Mouse (Mus musculus) intestine, embryonic 14.5 days (tissue): ENCODE results near the gene Snap29. TPM values are rescaled to one million over a fixed set of nuclear protein-coding genes. Genes with fewer than 3 reads are reported as not detected.

Experiments
- ATAC-seq: fragments of 200-750 bp; cut with Nextera tagmentation; replicated peaks from 2 replicates; pipeline ENCODE4 v1.8.0; 2017; ENCODE audit warnings: low read depth, moderate number of reproducible peaks, moderate TSS enrichment, moderate library complexity; ENCODE audit not compliant: low FRiP score, low TSS enrichment
- DNase-seq: peaks from one replicate; pipeline ENCODE4 v3.0.0-alpha.2; 2018; ENCODE audit warnings: low spot score
- H3K27ac ChIP-seq: fragments of 300-500 bp; sonication (generic); 2 replicates; pipeline ENCODE4 v1.5.1; 2014; ENCODE audit warnings: low read depth, mild to moderate bottlenecking, control low read depth
- H3K27me3 ChIP-seq: fragments of 300-500 bp; sonication (generic); replicated peaks from 2 replicates; pipeline ENCODE4 v1.6.1; 2014; ENCODE audit warnings: low read length, control low read depth; ENCODE audit not compliant: control insufficient read depth, insufficient read depth
- H3K36me3 ChIP-seq: fragments of 300-500 bp; sonication (generic); 2 replicates; pipeline ENCODE4 v1.6.1; 2014; ENCODE audit warnings: low read length, control low read depth; ENCODE audit not compliant: control insufficient read depth, insufficient read depth
- H3K4me1 ChIP-seq: fragments of 300-500 bp; sonication (generic); replicated peaks from 2 replicates; pipeline ENCODE4 v1.6.1; 2014; ENCODE audit warnings: low read length, control low read depth, mixed read lengths; ENCODE audit not compliant: control insufficient read depth, insufficient read depth
- H3K4me2 ChIP-seq: fragments of 300-500 bp; sonication (generic); 2 replicates; pipeline ENCODE4 v1.6.1; 2014; ENCODE audit warnings: low read length
- H3K4me3 ChIP-seq: fragments of 300-500 bp; sonication (generic); 2 replicates; pipeline ENCODE4 v1.5.1; 2014; ENCODE audit warnings: low read depth, low read length, control low read depth, mixed read lengths
- H3K9ac ChIP-seq: fragments of 300-500 bp; sonication (generic); 2 replicates; pipeline ENCODE4 v1.6.1; 2014; ENCODE audit warnings: mild to moderate bottlenecking, low read length
- H3K9me3 ChIP-seq: fragments of 300-500 bp; sonication (generic); 2 replicates; pipeline ENCODE4 v1.6.1; 2016; ENCODE audit warnings: low read length, control low read depth; ENCODE audit not compliant: control insufficient read depth
- WGBS: fragments of 180-500 bp; shearing (Covaris S2); extraction: QIAGEN DNeasy Blood & Tissue Kit; methylation state at CpG from one replicate; pipeline ENCODE4 v1.1.7; 2014; 5-methylcytosine and 5-hydroxymethylcytosine counted together
- polyA plus RNA-seq: library from polyadenylated mRNA; unstranded; fragments of >200 nt; fragmentation: Nextera tagmentation; extraction: Ambion mirVana; gene quantifications from 2 replicates; pipeline ENCODE4 v1.2.1, GENCODE M21; 2014

Gene Snap29
- polyA plus RNA-seq, 1 experiment from 2014 or later: 6.5 TPM

GRCm38 (mm10) chr16:17460254-17460653 lies 54.5 kb downstream of the Snap29 start:
- no peaks in the 10 kb centered on the region for H3K9me3 ChIP-seq
- peaks cover 33% of the 10 kb centered on the region for H3K36me3 ChIP-seq
- ATAC-seq (no peak), DNase-seq (no peak)
- no peak overlapping the region for H3K9ac ChIP-seq
- 0 out of 2 replicates have a peak, but pooled peaks cover 7% of the 10 kb centered on the region for H3K4me1 ChIP-seq
- no peak overlapping the region for H3K4me3 ChIP-seq
- H3K27ac ChIP-seq: no peak overlapping the region
- no peak overlapping the region for H3K4me2 ChIP-seq
- 90% methylated on average over 4 of the region's 4 CpGs for WGBS
- no peaks in the 10 kb centered on the region for H3K27me3 ChIP-seq

- no peak overlapping the region for H3K4me2 ChIP-seq
- peaks cover 24% of the 10 kb centered on the region for H3K36me3 ChIP-seq
- no peaks in the 10 kb centered on the region for H3K27me3 ChIP-seq
- H3K4me1 ChIP-seq: no peaks in the 10 kb centered on the region
- DNase-seq (no peak), ATAC-seq (no peak)
- H3K9ac ChIP-seq: no peak overlapping the region
- no peaks in the 10 kb centered on the region for H3K9me3 ChIP-seq
- no peak overlapping the region for H3K27ac ChIP-seq
- 87% methylated on average over 1 of the region's 1 CpGs for WGBS
- no peak overlapping the region for H3K4me3 ChIP-seq
These were observed 55.8 kb downstream of the Snap29 start for GRCm38 (mm10) chr16:17461596-17461995.

- Histone ChIP-seq H3K4me3 (no peak overlapping the region), H3K4me1 (no peaks in the 10 kb centered on the region), H3K9me3 (no peaks in the 10 kb centered on the region), H3K27me3 (no peaks in the 10 kb centered on the region), H3K27ac (no peak overlapping the region), H3K9ac (no peak overlapping the region), H3K36me3 (peaks cover 15% of the 10 kb centered on the region), H3K4me2 (no peak overlapping the region)
- DNase-seq (no peak), ATAC-seq (no peak)
- 69% methylated on average over 2 of the region's 2 CpGs for WGBS
These were observed 57.4 kb downstream of the Snap29 start for GRCm38 (mm10) chr16:17463184-17463583.

DNA sequence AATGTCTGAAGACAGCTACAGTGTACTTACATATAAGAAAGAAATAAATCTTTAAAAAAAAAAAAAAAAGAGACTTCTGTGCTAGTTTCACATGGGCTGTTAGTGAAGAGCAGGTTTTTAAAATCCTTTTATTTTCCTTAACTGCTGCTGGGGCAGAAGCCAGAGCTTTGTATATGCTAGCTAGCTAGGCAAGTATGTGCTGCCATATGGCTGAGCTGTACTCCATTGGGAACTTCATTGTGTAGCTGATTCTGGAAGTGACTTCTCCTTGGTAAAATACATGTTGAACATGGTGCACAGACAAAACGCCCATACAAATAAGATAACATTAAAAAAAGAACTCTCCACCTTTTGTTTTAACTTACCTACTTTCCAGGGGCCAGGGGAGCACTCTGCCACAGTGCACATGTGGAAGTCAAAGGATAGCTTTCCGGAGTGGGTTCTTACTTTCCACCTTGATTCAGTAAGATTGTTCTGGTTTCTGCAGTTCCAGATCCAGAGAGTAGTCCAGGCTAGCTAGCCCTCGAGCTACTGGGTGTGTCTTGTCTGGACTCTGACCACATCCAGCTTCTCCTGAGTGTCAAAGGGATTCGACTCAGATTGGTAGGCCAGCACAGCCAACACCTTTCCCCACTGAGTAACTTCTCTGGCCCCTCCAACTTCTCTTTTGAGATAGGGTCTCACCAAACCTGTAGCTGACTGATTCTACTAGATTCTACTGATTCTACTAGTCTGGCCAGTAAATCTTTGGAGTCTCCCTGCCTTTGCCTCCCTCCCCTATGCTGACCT lies 61.3 kb downstream of the Snap29 start:
- Histone ChIP-seq H3K4me3 (no peak overlapping the region), H3K4me1 (no peaks in the 10 kb centered on the region), H3K9ac (no peak overlapping the region), H3K27ac (no peak overlapping the region), H3K27me3 (no peaks in the 10 kb centered on the region), H3K4me2 (no peak overlapping the region), H3K36me3 (peaks cover 48% of the 10 kb centered on the region), H3K9me3 (no peaks in the 10 kb centered on the region)
- DNase-seq: no peak
- ATAC-seq: no peak
- WGBS: 79% methylated on average over 4 of the region's 4 CpGs

DNA sequence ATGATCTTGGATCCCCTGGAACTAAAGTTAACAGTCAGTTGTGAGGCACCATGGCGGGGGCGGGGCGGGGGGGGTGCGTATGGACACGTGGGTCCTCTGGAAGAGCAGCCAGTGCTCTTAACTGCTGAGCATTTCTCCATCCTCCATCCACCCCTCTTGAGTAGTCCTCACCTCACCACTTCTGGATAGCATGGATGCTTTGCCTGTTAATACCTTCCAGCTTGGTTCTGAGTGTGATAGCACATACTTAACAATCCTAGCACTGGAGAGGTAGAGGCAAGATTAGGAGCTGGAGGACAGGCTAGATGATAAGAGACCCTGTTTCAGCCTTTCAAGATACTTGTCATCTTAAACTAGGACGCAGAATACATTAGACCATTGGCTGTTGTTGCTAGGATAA lies 66.7 kb downstream of the Snap29 start:
- 83% methylated on average over 6 of the region's 6 CpGs for WGBS
- no peak for ATAC-seq
- no peaks in the 10 kb centered on the region for H3K9me3 ChIP-seq
- H3K27ac ChIP-seq: no peak overlapping the region
- H3K4me3 ChIP-seq: no peak overlapping the region
- peaks cover 59% of the 10 kb centered on the region for H3K36me3 ChIP-seq
- no peak overlapping the region for H3K4me2 ChIP-seq
- no peaks in the 10 kb centered on the region for H3K27me3 ChIP-seq
- no peak overlapping the region for H3K9ac ChIP-seq
- no peaks in the 10 kb centered on the region for H3K4me1 ChIP-seq
- DNase-seq: no peak

DNA sequence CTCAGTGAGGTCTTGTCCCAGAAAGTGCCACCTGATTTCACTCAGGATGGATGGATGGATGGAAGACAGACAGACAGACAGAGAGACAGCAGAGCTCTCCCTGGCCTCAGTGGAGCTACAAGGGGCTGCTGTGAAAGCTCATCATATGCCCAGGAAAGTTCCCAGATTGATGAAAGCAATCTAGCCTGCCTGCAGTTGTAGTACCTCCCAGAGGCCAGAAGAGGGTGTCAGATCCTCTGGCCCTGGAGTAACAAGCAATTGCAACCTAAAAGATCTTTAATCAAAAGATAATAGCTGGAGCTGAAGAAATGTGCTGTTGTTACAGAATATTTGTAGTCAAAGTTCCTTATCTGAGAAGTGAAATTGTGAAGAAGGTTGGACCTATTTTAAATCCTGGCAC lies 68.3 kb downstream of the Snap29 start:
- DNase-seq: no peak
- Histone ChIP-seq H3K27me3 (no peaks in the 10 kb centered on the region), H3K4me1 (no peaks in the 10 kb centered on the region), H3K9ac (no peak overlapping the region), H3K4me2 (no peak overlapping the region), H3K27ac (no peak overlapping the region), H3K36me3 (peaks cover 52% of the 10 kb centered on the region), H3K4me3 (no peak overlapping the region), H3K9me3 (no peaks in the 10 kb centered on the region)
- no peak for ATAC-seq

GRCm38 (mm10) chr16:17474761-17475160 lies 69.0 kb downstream of the Snap29 start:
- no peak for ATAC-seq
- DNase-seq: no peak
- H3K9me3 ChIP-seq: no peaks in the 10 kb centered on the region
- H3K27me3 ChIP-seq: no peaks in the 10 kb centered on the region
- no peak overlapping the region for H3K9ac ChIP-seq
- H3K4me3 ChIP-seq: no peak overlapping the region
- peaks cover 49% of the 10 kb centered on the region for H3K36me3 ChIP-seq
- no peak overlapping the region for H3K27ac ChIP-seq
- no peak overlapping the region for H3K4me2 ChIP-seq
- 80% methylated on average over 2 of the region's 2 CpGs for WGBS
- H3K4me1 ChIP-seq: no peaks in the 10 kb centered on the region

DNA sequence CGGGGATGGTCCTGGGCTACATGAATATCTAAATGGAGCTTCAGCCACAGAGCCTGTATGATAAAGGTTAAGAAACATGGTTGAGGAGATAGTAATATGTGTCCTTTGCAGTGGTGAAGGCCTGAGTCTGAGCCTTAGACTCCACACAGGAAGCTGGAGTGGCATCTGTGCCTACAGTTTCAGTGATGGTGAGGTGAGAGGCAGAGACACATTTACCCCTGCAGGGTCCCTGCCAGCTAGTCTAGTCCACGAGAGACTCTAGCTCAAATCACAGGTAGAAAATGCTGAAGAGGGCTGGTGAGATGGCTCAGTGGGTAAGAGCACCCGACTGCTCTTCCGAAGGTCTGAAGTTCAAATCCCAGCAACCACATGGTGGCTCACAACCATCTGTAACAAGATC lies 69.5 kb downstream of the Snap29 start:
- DNase-seq (no peak), ATAC-seq (no peak)
- H3K4me3 ChIP-seq: no peak overlapping the region
- 91% methylated on average over 4 of the region's 4 CpGs for WGBS
- no peak overlapping the region for H3K4me2 ChIP-seq
- H3K36me3 ChIP-seq: peaks cover 43% of the 10 kb centered on the region
- no peaks in the 10 kb centered on the region for H3K9me3 ChIP-seq
- H3K27ac ChIP-seq: no peak overlapping the region
- H3K9ac ChIP-seq: no peak overlapping the region
- H3K4me1 ChIP-seq: no peaks in the 10 kb centered on the region
- no peaks in the 10 kb centered on the region for H3K27me3 ChIP-seq

- DNase-seq: no peak
- no peak overlapping the region for H3K4me2 ChIP-seq
- no peaks in the 10 kb centered on the region for H3K9me3 ChIP-seq
- no peak for ATAC-seq
- no peak overlapping the region for H3K9ac ChIP-seq
- H3K4me3 ChIP-seq: no peak overlapping the region
- no peaks in the 10 kb centered on the region for H3K27me3 ChIP-seq
- H3K4me1 ChIP-seq: no peaks in the 10 kb centered on the region
- peaks cover 24% of the 10 kb centered on the region; the same call in 1 of the 2 replicates for H3K36me3 ChIP-seq
- H3K27ac ChIP-seq: no peak overlapping the region
- WGBS: 78% methylated on average over 4 of the region's 4 CpGs
These were observed 72.7 kb downstream of the Snap29 start for GRCm38 (mm10) chr16:17478331-17478943.
